Mouse (Mus musculus): ENCODE results near the gene Gas7. TPM values are rescaled to one million over a fixed set of nuclear protein-coding genes. Genes with fewer than 3 reads are reported as not detected.
A peak's percentile ranks its signal among the peaks of the same experiment; 100 is the strongest.

The Gas7 gene
- total and polyA plus RNA-seq, 2 experiments from 2014 or later: 4.8 to 23.2 TPM

GRCm38 (mm10) chr11:67653521-67654090 is 198.4 kb downstream of the Gas7 start:
- Histone ChIP-seq H3K4me3 (ENCODE audit: low read depth, low read length) (no peak overlapping the region), H3K36me3 (replicated peaks; ENCODE audit: control insufficient read depth, insufficient read depth, low read length) (no peaks in the 10 kb centered on the region), H3K4me2 (ENCODE audit: low read depth, low read length) (no peak overlapping the region), H3K27me3 (ENCODE audit: control insufficient read depth, insufficient read depth, low read length) (no peaks in the 10 kb centered on the region), H3K9ac (replicated peaks; ENCODE audit: low read depth, low read length) (no peak overlapping the region; the same call in 1 of the 2 replicates), H3K4me1 (ENCODE audit: control insufficient read depth, insufficient read depth) (no peaks in the 10 kb centered on the region; the same call in 1 of the 2 replicates), H3K27ac (ENCODE audit: low read depth) (no peak overlapping the region), H3K9me3 (replicated peaks; ENCODE audit: control insufficient read depth, low read length) (no peaks in the 10 kb centered on the region)
- ATAC-seq (ENCODE audit: insufficient read depth, low read depth) (no peak), DNase-seq (ENCODE audit: low spot score) (no peak)
- WGBS: 86% methylated on average over 9 of the region's 9 CpGs
- TF ChIP-seq EP300 (IDR thresholded peaks at IDR 0.05; ENCODE audit: low read depth) (no peak), CTCF (IDR thresholded peaks at IDR 0.05; ENCODE audit: low read depth) (no peak)

- no peak for ATAC-seq (ENCODE audit: insufficient read depth, low read depth)
- H3K4me1 ChIP-seq (ENCODE audit: control insufficient read depth, insufficient read depth): no peaks in the 10 kb centered on the region; the same call in 1 of the 2 replicates
- no peak for DNase-seq (ENCODE audit: low spot score)
- no peak for TF ChIP-seq EP300 (IDR thresholded peaks at IDR 0.05; ENCODE audit: low read depth)
- TF ChIP-seq CTCF (IDR thresholded peaks at IDR 0.05; ENCODE audit: low read depth): no peak
- H3K4me3 ChIP-seq (ENCODE audit: low read depth, low read length): no peak overlapping the region
- no peak overlapping the region for H3K9ac ChIP-seq (replicated peaks; ENCODE audit: low read depth, low read length)
- H3K27me3 ChIP-seq (ENCODE audit: control insufficient read depth, insufficient read depth, low read length): no peaks in the 10 kb centered on the region
- no peaks in the 10 kb centered on the region for H3K36me3 ChIP-seq (replicated peaks; ENCODE audit: control insufficient read depth, insufficient read depth, low read length)
- no peak overlapping the region for H3K4me2 ChIP-seq (ENCODE audit: low read depth, low read length)
- WGBS: 88% methylated on average over 4 of the region's 4 CpGs
- H3K27ac ChIP-seq (ENCODE audit: low read depth): no peak overlapping the region
- H3K9me3 ChIP-seq (replicated peaks; ENCODE audit: control insufficient read depth, low read length): no peaks in the 10 kb centered on the region
Measured at GRCm38 (mm10) chr11:67654514-67654913, 199.3 kb downstream of the Gas7 start.

- DNase-seq (ENCODE audit: low spot score): no peak
- 50% methylated on average over 17 of the region's 17 CpGs for WGBS
- peak; percentile 12; the same call in 1 of the 2 replicates for ATAC-seq (ENCODE audit: insufficient read depth, low read depth)
- Histone ChIP-seq H3K36me3 (replicated peaks; ENCODE audit: control insufficient read depth, insufficient read depth, low read length) (no peaks in the 10 kb centered on the region), H3K4me2 (ENCODE audit: low read depth, low read length) (no peak overlapping the region), H3K27me3 (ENCODE audit: control insufficient read depth, insufficient read depth, low read length) (no peaks in the 10 kb centered on the region), H3K4me3 (ENCODE audit: low read depth, low read length) (no peak overlapping the region), H3K9me3 (replicated peaks; ENCODE audit: control insufficient read depth, low read length) (no peaks in the 10 kb centered on the region), H3K9ac (replicated peaks; ENCODE audit: low read depth, low read length) (no peak overlapping the region), H3K4me1 (ENCODE audit: control insufficient read depth, insufficient read depth) (no peaks in the 10 kb centered on the region; the same call in 1 of the 2 replicates), H3K27ac (ENCODE audit: low read depth) (no peak overlapping the region)
- no peak for TF ChIP-seq CTCF (IDR thresholded peaks at IDR 0.05; ENCODE audit: low read depth)
- TF ChIP-seq EP300 (IDR thresholded peaks at IDR 0.05; ENCODE audit: low read depth): no peak
Measured at GRCm38 (mm10) chr11:67655236-67655959, 200.2 kb downstream of the Gas7 start.

GRCm38 (mm10) chr11:67656366-67656765 is 201.1 kb downstream of the Gas7 start:
- TF ChIP-seq CTCF (IDR thresholded peaks at IDR 0.05; ENCODE audit: low read depth) (no peak), EP300 (IDR thresholded peaks at IDR 0.05; ENCODE audit: low read depth) (no peak)
- Histone ChIP-seq H3K9ac (replicated peaks; ENCODE audit: low read depth, low read length) (no peak overlapping the region), H3K4me2 (ENCODE audit: low read depth, low read length) (no peak overlapping the region), H3K27ac (ENCODE audit: low read depth) (no peak overlapping the region), H3K9me3 (replicated peaks; ENCODE audit: control insufficient read depth, low read length) (no peaks in the 10 kb centered on the region), H3K36me3 (replicated peaks; ENCODE audit: control insufficient read depth, insufficient read depth, low read length) (no peaks in the 10 kb centered on the region), H3K4me1 (ENCODE audit: control insufficient read depth, insufficient read depth) (no peaks in the 10 kb centered on the region; the same call in 1 of the 2 replicates), H3K4me3 (ENCODE audit: low read depth, low read length) (no peak overlapping the region), H3K27me3 (ENCODE audit: control insufficient read depth, insufficient read depth, low read length) (no peaks in the 10 kb centered on the region)
- DNase-seq (ENCODE audit: low spot score) (no peak), ATAC-seq (ENCODE audit: insufficient read depth, low read depth) (no peak)
- 83% methylated on average over 7 of the region's 7 CpGs for WGBS

GRCm38 (mm10) chr11:67656811-67657210 is 201.6 kb downstream of the Gas7 start:
- DNase-seq (ENCODE audit: low spot score) (no peak), ATAC-seq (ENCODE audit: insufficient read depth, low read depth) (no peak)
- no peak overlapping the region for H3K4me3 ChIP-seq (ENCODE audit: low read depth, low read length)
- H3K4me1 ChIP-seq (ENCODE audit: control insufficient read depth, insufficient read depth): no peaks in the 10 kb centered on the region; the same call in 1 of the 2 replicates
- no peak overlapping the region for H3K4me2 ChIP-seq (ENCODE audit: low read depth, low read length)
- H3K9ac ChIP-seq (replicated peaks; ENCODE audit: low read depth, low read length): no peak overlapping the region
- 88% methylated on average over 9 of the region's 9 CpGs for WGBS
- no peaks in the 10 kb centered on the region for H3K27me3 ChIP-seq (ENCODE audit: control insufficient read depth, insufficient read depth, low read length)
- H3K9me3 ChIP-seq (replicated peaks; ENCODE audit: control insufficient read depth, low read length): no peaks in the 10 kb centered on the region
- H3K27ac ChIP-seq (ENCODE audit: low read depth): no peak overlapping the region
- H3K36me3 ChIP-seq (replicated peaks; ENCODE audit: control insufficient read depth, insufficient read depth, low read length): no peaks in the 10 kb centered on the region
- TF ChIP-seq CTCF (IDR thresholded peaks at IDR 0.05; ENCODE audit: low read depth) (no peak), EP300 (IDR thresholded peaks at IDR 0.05; ENCODE audit: low read depth) (no peak)
